Mouse (Mus musculus) thymus, postnatal 25 days (tissue): ENCODE measurements at regions not wholly inside any gene's neighbourhood (a gene's known extent, or its start where the extent isn't known, plus 50 kb on each side); places are given as distances from the start of the nearest gene placed in this dataset.

Experiments used
- DNase-seq: peaks from one replicate; pipeline ENCODE4 v3.0.0; 2022

- no peak for DNase-seq
Measured at GRCm38 (mm10) chr7:36090291-36091123, 287.7 kb upstream of the Zfp507 start.

GRCm38 (mm10) chr7:36087598-36087997 is 284.8 kb upstream of the Zfp507 start:
- no peak for DNase-seq

GRCm38 (mm10) chr7:36078666-36079065 is 275.9 kb upstream of the Zfp507 start:
- no peak for DNase-seq

- DNase-seq: no peak
Measured at GRCm38 (mm10) chr7:36078089-36078654, 275.4 kb upstream of the Zfp507 start.

- no peak for DNase-seq
Measured at GRCm38 (mm10) chr7:36077271-36077670, 274.5 kb upstream of the Zfp507 start.

GRCm38 (mm10) chr7:36076021-36076441 is 273.2 kb upstream of the Zfp507 start:
- DNase-seq: no peak

GRCm38 (mm10) chr7:36071774-36072173 is 269.0 kb upstream of the Zfp507 start:
- no peak for DNase-seq

- no peak for DNase-seq
Measured at GRCm38 (mm10) chr7:36066725-36067124, 263.9 kb upstream of the Zfp507 start.

- no peak for DNase-seq
Measured at GRCm38 (mm10) chr7:36061679-36062078, 258.9 kb upstream of the Zfp507 start.

- no peak for DNase-seq
Measured at GRCm38 (mm10) chr7:36060426-36060825, 257.6 kb upstream of the Zfp507 start.

GRCm38 (mm10) chr7:36046053-36046452 is 243.2 kb upstream of the Zfp507 start:
- DNase-seq: no peak

GRCm38 (mm10) chr7:36031881-36032280 is 229.1 kb upstream of the Zfp507 start:
- DNase-seq: no peak

GRCm38 (mm10) chr7:36023015-36023414 is 220.2 kb upstream of the Zfp507 start:
- no peak for DNase-seq

- DNase-seq: no peak
Measured at GRCm38 (mm10) chr7:36022489-36022888, 219.7 kb upstream of the Zfp507 start.

GRCm38 (mm10) chr7:36016926-36017753 is 214.3 kb upstream of the Zfp507 start:
- no peak for DNase-seq

- no peak for DNase-seq
Measured at GRCm38 (mm10) chr7:35996609-35997008, 193.8 kb upstream of the Zfp507 start.

GRCm38 (mm10) chr7:35992511-35992910 is 189.7 kb upstream of the Zfp507 start:
- DNase-seq: no peak

GRCm38 (mm10) chr7:35991141-35991540 is 188.3 kb upstream of the Zfp507 start:
- DNase-seq: peak; percentile 2

GRCm38 (mm10) chr7:35989456-35989855 is 186.7 kb upstream of the Zfp507 start:
- no peak for DNase-seq

- DNase-seq: no peak
Measured at GRCm38 (mm10) chr7:35988449-35989109, 185.8 kb upstream of the Zfp507 start.

GRCm38 (mm10) chr7:35977986-35978385 is 175.2 kb upstream of the Zfp507 start:
- DNase-seq: no peak

- no peak for DNase-seq
Measured at GRCm38 (mm10) chr7:35958731-35959130, 155.9 kb upstream of the Zfp507 start.

- DNase-seq: no peak
Measured at GRCm38 (mm10) chr7:35958052-35958451, 155.2 kb upstream of the Zfp507 start.
